Mouse (Mus musculus) mammary gland, adult 2 months (tissue): ENCODE results near the gene 1700123L14Rik. TPM values are rescaled to one million over a fixed set of nuclear protein-coding genes. Genes with fewer than 3 reads are reported as not detected.

ENCODE experiments used
- polyA plus RNA-seq: library from polyadenylated mRNA; depleted of rRNA; stranded (reverse); fragments of >200 nt; gene quantifications from 2 replicates; pipeline ENCODE4 v1.2.3, GENCODE M21; 2012; ENCODE audit warnings: low replicate concordance; rRNA removed

The 1700123L14Rik gene
- not detected in 2 replicates for polyA plus RNA-seq

GRCm38 (mm10) chr6:96165818-96166379, at the start of gene 1700123L14Rik:
TSS of gene 1700123L14Rik (minus strand) at chr6:96166243.

Other genes starting within 250 kb of the 1700123L14Rik start
- gene Fam19a1, start 53.1 kb downstream of the 1700123L14Rik start, polyA plus RNA-seq = 0.07 TPM in 1 of 2 replicates, not detected in the other